7 mouse cellular contexts compared by ENCODE assay signal in the genomic region with DNA sequence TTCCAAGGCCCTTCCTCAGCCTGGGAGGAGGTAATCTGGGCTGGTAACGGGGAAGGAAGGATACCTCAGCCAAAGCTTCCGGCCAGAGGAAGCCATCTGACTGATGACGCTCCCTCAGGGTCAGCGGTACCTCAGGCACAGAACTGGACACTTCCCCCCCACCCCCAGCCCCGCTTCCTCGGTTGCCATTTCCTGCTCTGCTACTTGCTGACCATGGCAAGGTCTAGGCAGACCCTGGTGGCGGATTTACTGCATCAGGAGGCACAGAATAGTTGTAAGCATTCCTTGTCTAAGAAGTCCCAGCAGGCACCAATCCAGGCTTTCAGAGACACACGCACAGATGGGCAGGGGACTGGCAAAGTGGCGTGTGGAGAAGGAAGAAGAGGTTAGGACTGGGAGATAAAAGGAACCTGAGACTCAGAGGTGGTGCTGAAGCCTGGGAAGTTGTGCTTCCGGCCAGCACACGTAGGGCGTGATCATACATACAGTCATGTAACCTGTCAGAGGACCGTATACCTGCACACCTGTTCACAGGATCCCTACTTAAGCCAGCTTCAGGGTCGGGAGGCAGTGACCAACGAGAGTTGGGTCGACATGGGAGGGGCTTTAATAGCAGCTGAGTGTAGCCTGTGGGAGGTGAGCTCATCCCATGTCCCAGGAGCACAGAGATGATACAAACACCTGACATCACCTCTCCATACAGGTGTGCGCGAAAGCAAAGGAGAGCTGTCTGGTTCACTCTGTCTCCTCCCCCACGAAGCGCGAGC. TPM values are rescaled to one million over a fixed set of nuclear protein-coding genes. Genes with fewer than 3 reads are reported as not detected.
DNase-seq lines count a peak whose midpoint lies in the region; ATAC-seq lines count a peak whose summit lies in the region.

No protein-coding gene starts in this region.

- peak overlapping the region; percentile 95 for H3K4me2 ChIP-seq in hindbrain, embryonic 14.5 days (replicated peaks)
- H3K4me2 ChIP-seq in liver, embryonic 12.5 days: peak overlapping the region; percentile 68

- H3K9ac ChIP-seq in hindbrain, embryonic 14.5 days: peak overlapping the region; percentile 99
- no peak overlapping the region for H3K9ac ChIP-seq in liver, embryonic 12.5 days

- ATAC-seq in hindbrain, embryonic 14.5 days (ENCODE audit: low FRiP score): no peak
- ATAC-seq in liver, embryonic 12.5 days: no peak

- peak overlapping the region; percentile 97 for H3K27ac ChIP-seq in brown adipose tissue, adult 24 weeks (replicated peaks; ENCODE audit: low read depth, low read length)
- H3K27ac ChIP-seq in hindbrain, embryonic 14.5 days: peak overlapping the region; percentile 99; the same call in 1 of the 2 replicates
- H3K27ac ChIP-seq in liver, embryonic 12.5 days: 0 out of 2 replicates have a peak overlapping the region, but pooled peaks have one; percentile 8

- H3K9me3 ChIP-seq in hindbrain, embryonic 14.5 days (ENCODE audit: control insufficient read depth, low read length): no peaks in the 10 kb centered on the region
- no peaks in the 10 kb centered on the region for H3K9me3 ChIP-seq in liver, embryonic 12.5 days (replicated peaks)

- peaks cover 6% of the 10 kb centered on the region; the same call in 1 of the 2 replicates for H3K4me1 ChIP-seq in brown adipose tissue, adult 24 weeks (ENCODE audit: control insufficient read depth, insufficient read depth, insufficient read length, low read length)
- peaks cover 30% of the 10 kb centered on the region for H3K4me1 ChIP-seq in hindbrain, embryonic 14.5 days (replicated peaks; ENCODE audit: control insufficient read depth, insufficient read depth, low read length)
- peaks cover 29% of the 10 kb centered on the region for H3K4me1 ChIP-seq in liver, embryonic 12.5 days

- peak; percentile 49 for DNase-seq in 416B (ENCODE audit: low read depth)
- no peak for DNase-seq in hindbrain, embryonic 14.5 days (ENCODE audit: low spot score)
- no peak for DNase-seq in yolk sac, embryonic 10.5 days (ENCODE audit: low spot score)
- no peak for DNase-seq in thymus, postnatal 0 days (ENCODE audit: low spot score)
- no peak for DNase-seq in gastrocnemius, postnatal 4 days (ENCODE audit: low spot score in 2 of 2)

- WGBS in hindbrain, embryonic 14.5 days: 71% methylated on average over 21 of the region's 21 CpGs
- 39% methylated on average over 21 of the region's 21 CpGs for WGBS in liver, embryonic 12.5 days (ENCODE audit: insufficient replicate concordance)

- H3K36me3 ChIP-seq in hindbrain, embryonic 14.5 days (replicated peaks; ENCODE audit: control insufficient read depth, insufficient read depth): peaks cover 55% of the 10 kb centered on the region
- peaks cover 47% of the 10 kb centered on the region for H3K36me3 ChIP-seq in liver, embryonic 12.5 days

- no peaks in the 10 kb centered on the region for H3K27me3 ChIP-seq in hindbrain, embryonic 14.5 days (ENCODE audit: control insufficient read depth, insufficient read depth, low read length)
- peaks cover 66% of the 10 kb centered on the region for H3K27me3 ChIP-seq in liver, embryonic 12.5 days (replicated peaks)

- H3K4me3 ChIP-seq in brown adipose tissue, adult 24 weeks (ENCODE audit: insufficient read depth, low read depth, low read length): peak overlapping the region; percentile 94
- H3K4me3 ChIP-seq in hindbrain, embryonic 14.5 days (replicated peaks; ENCODE audit: low read length): peak overlapping the region; percentile 85
- no peak overlapping the region for H3K4me3 ChIP-seq in liver, embryonic 12.5 days

RNA-seq across cellular contexts. Expression of gene Sema4c, which starts 3.3 kb away (rescaled TPM):
- 4.1 and 6.7 TPM in 2 replicates for polyA plus RNA-seq in brown adipose tissue, adult 24 weeks (2012; ENCODE audit: insufficient read depth, insufficient read length, missing spikeins)
- 3.1 and 3.8 TPM in 2 replicates for polyA plus RNA-seq in hindbrain, embryonic 14.5 days (2014; fragmentation: Nextera tagmentation; extraction: Ambion mirVana)
- 3.9 TPM in 2 replicates for polyA plus RNA-seq in liver, embryonic 12.5 days (2016; fragmentation: Nextera tagmentation; extraction: Ambion mirVana)
- polyA plus RNA-seq in thymus, postnatal 0 days (2015; fragmentation: Nextera tagmentation; extraction: Ambion mirVana): 5.5 and 6.0 TPM in 2 replicates
- 10 to 100 TPM; 26.0 to 27.1 TPM for total RNA-seq in gastrocnemius, postnatal 4 days (2021)

RNA-seq across cellular contexts. Expression of gene Ankrd39, which starts 7.6 kb away (rescaled TPM):
- 5.0 and 8.4 TPM in 2 replicates for polyA plus RNA-seq in brown adipose tissue, adult 24 weeks (2012; ENCODE audit: insufficient read depth, insufficient read length, missing spikeins)
- 23.9 and 26.9 TPM in 2 replicates for polyA plus RNA-seq in hindbrain, embryonic 14.5 days (2014; fragmentation: Nextera tagmentation; extraction: Ambion mirVana)
- polyA plus RNA-seq in liver, embryonic 12.5 days (2016; fragmentation: Nextera tagmentation; extraction: Ambion mirVana): 9.0 and 10.5 TPM in 2 replicates
- polyA plus RNA-seq in thymus, postnatal 0 days (2015; fragmentation: Nextera tagmentation; extraction: Ambion mirVana): 20.0 and 22.7 TPM in 2 replicates
- total RNA-seq in gastrocnemius, postnatal 4 days (2021): 10 to 100 TPM; 13.0 to 13.8 TPM

RNA-seq across cellular contexts. Expression of gene Gm42417, which starts 15.6 kb away (rescaled TPM):
- polyA plus RNA-seq in brown adipose tissue, adult 24 weeks (2012; ENCODE audit: insufficient read depth, insufficient read length, missing spikeins): 4.1 and 7.8 TPM in 2 replicates
- polyA plus RNA-seq in hindbrain, embryonic 14.5 days (2014; fragmentation: Nextera tagmentation; extraction: Ambion mirVana): 0.23 and 1.1 TPM in 2 replicates
- 0.15 and 0.29 TPM in 2 replicates for polyA plus RNA-seq in liver, embryonic 12.5 days (2016; fragmentation: Nextera tagmentation; extraction: Ambion mirVana)
- polyA plus RNA-seq in thymus, postnatal 0 days (2015; fragmentation: Nextera tagmentation; extraction: Ambion mirVana): 0.26 and 0.60 TPM in 2 replicates
- total RNA-seq in gastrocnemius, postnatal 4 days (2021): 10 to 100 TPM; 40.6 to 50.4 TPM

RNA-seq across cellular contexts. Expression of gene Ankrd23, which starts 18.1 kb away (rescaled TPM):
- 17.9 and 25.2 TPM in 2 replicates for polyA plus RNA-seq in brown adipose tissue, adult 24 weeks (2012; ENCODE audit: insufficient read depth, insufficient read length, missing spikeins)
- 6.9 and 10.6 TPM in 2 replicates for polyA plus RNA-seq in hindbrain, embryonic 14.5 days (2014; fragmentation: Nextera tagmentation; extraction: Ambion mirVana)
- polyA plus RNA-seq in liver, embryonic 12.5 days (2016; fragmentation: Nextera tagmentation; extraction: Ambion mirVana): 4.0 and 6.9 TPM in 2 replicates
- polyA plus RNA-seq in thymus, postnatal 0 days (2015; fragmentation: Nextera tagmentation; extraction: Ambion mirVana): 10.0 and 12.0 TPM in 2 replicates
- total RNA-seq in gastrocnemius, postnatal 4 days (2021): 100 to 1,000 TPM; 129 to 140 TPM

RNA-seq across cellular contexts. Expression of gene Cnnm3, which starts 43.1 kb away (rescaled TPM):
- 7.2 and 7.3 TPM in 2 replicates for polyA plus RNA-seq in brown adipose tissue, adult 24 weeks (2012; ENCODE audit: insufficient read depth, insufficient read length, missing spikeins)
- polyA plus RNA-seq in hindbrain, embryonic 14.5 days (2014; fragmentation: Nextera tagmentation; extraction: Ambion mirVana): 6.1 and 6.8 TPM in 2 replicates
- polyA plus RNA-seq in liver, embryonic 12.5 days (2016; fragmentation: Nextera tagmentation; extraction: Ambion mirVana): 1.3 and 1.5 TPM in 2 replicates
- 3.3 and 3.8 TPM in 2 replicates for polyA plus RNA-seq in thymus, postnatal 0 days (2015; fragmentation: Nextera tagmentation; extraction: Ambion mirVana)
- total RNA-seq in gastrocnemius, postnatal 4 days (2021): 10 to 100 TPM; 25.3 to 26.6 TPM

Comparison
In these comparisons a context has a peak if more than half of its experiments do, and no peak if none do; other contexts are left out.
1. H3K27ac ChIP-seq: peak in every context shown above with its lines; median percentile 99 in hindbrain, embryonic 14.5 days; 97 in brown adipose tissue, adult 24 weeks; 8 in liver, embryonic 12.5 days.